Mouse (Mus musculus) left cerebral cortex, postnatal 25 days (tissue): ENCODE data around the gene Gm8369. TPM values are rescaled to one million over a fixed set of nuclear protein-coding genes. Genes with fewer than 3 reads are reported as not detected.
A peak's percentile ranks its signal among the peaks of the same experiment; 100 is the strongest.
"Not testable (repeated sequence)": the region's sequence is repeated elsewhere in the genome, so short reads cannot be mapped to it uniquely, and the experiment has no call there.

Source experiments
- DNase-seq, 2 experiments: peaks; one replicate each; pipeline ENCODE4 v3.0.0; 2022; ENCODE audit warnings: low spot score in 2 of 2, mixed read lengths in 1 of 2
- intact Hi-C: fragments of 180-260 bp; cut with DNase I; formaldehyde crosslinking; loops from one replicate; pipeline ENCODE4 v1.15.1; 2025
- total RNA-seq, 2 experiments: library from RNA; stranded (reverse); gene quantifications; 2 replicates each; pipeline ENCODE4 v1.2.3; 2021

Gene Gm8369
- total RNA-seq: under 1 TPM; 0.30 to 0.39 TPM

DNA sequence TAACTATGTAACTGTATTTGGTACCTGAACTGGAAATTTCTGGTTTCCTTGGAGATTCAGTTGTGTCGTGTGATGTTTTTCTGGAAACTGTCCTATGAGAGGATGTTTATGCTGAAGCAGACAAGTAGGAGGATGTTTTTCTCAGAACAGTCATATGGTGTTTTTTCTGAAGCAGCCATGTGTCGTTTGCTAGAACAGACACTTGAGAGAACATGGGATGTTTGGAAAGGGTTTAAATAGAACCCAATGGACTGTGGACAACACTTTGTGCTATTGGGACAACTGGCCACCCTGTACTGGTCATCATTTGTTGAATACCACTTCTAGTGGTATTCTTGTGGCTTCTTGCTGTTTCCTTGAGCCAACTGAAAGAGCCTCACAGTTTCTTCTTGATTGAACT lies at the start of gene Gm8369:
TSS of gene Gm8369 (plus strand) at position 193 of the 400 bp plus-strand sequence.
- intact Hi-C loops: no loop called here
- DNase-seq: peak; percentile 30 to 83

- DNase-seq: no peak
- intact Hi-C loops: no loop called here
These were observed 42.4 kb upstream of the Gm8369 start, which contains the start of gene Ms4a4b for GRCm38 (mm10) chr19:11443338-11443737. TSS of gene Ms4a4b (plus strand) at chr19:11443553.

- intact Hi-C loops: no loop called here
- no peak for DNase-seq
These were observed 41.8 kb upstream of the Gm8369 start for GRCm38 (mm10) chr19:11443964-11444363.

- intact Hi-C loops: no loop called here
- DNase-seq: no peak
These were observed 38.5 kb upstream of the Gm8369 start for GRCm38 (mm10) chr19:11447238-11447637.

DNA sequence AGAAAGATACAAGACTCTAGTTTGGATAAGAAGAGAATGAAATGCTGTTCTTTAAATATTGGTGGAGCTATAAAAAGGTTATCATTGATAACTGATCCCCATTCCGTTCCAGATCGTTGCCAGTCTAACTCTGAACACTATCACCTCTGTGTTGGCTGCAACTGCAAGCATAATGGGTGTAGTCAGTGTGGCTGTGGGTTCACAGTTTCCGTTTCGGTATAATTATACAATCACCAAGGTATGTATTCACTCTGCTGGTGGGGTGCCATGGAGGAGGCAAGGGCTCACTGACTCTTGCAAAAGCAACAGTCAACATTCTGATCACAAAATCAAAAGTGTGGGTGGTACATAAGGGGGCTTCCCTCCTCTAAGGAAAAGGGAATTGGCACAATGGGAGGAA lies 26.7 kb upstream of the Gm8369 start:
- intact Hi-C loops, DNase-seq: not testable (repeated sequence)

DNA sequence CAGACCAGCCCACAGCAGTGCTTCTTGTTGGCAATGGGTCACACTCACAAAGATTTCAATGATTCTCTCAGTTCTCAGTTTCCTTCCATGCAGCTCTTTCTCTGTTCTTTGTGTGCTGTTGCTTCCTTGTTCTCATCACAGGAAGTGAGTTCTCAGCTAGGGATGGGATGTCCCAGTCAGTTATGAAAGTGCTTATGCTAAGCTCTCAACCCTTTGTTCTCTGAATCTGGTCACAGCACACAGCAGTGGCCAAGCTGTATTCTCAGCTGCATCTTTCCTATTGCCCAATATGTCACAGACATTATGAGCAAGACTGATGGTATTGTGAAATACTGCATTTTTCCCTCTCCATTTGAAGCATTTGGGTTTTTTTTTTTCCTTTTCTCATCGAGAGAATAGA lies 20.9 kb upstream of the Gm8369 start:
- intact Hi-C loops, DNase-seq: not testable (repeated sequence)

- peak in 1 of 2 experiments; percentile 58 for DNase-seq
- intact Hi-C loops: no loop called here
These were observed 19.3 kb upstream of the Gm8369 start for GRCm38 (mm10) chr19:11466471-11466870.

GRCm38 (mm10) chr19:11468361-11468760 lies 17.4 kb upstream of the Gm8369 start:
- intact Hi-C loops, DNase-seq: not testable (repeated sequence)

- DNase-seq, intact Hi-C loops: not testable (repeated sequence)
These were observed 16.5 kb upstream of the Gm8369 start, which contains the start of gene Ms4a6c for GRCm38 (mm10) chr19:11469215-11469614. TSS of gene Ms4a6c (plus strand) at chr19:11469366.

DNA sequence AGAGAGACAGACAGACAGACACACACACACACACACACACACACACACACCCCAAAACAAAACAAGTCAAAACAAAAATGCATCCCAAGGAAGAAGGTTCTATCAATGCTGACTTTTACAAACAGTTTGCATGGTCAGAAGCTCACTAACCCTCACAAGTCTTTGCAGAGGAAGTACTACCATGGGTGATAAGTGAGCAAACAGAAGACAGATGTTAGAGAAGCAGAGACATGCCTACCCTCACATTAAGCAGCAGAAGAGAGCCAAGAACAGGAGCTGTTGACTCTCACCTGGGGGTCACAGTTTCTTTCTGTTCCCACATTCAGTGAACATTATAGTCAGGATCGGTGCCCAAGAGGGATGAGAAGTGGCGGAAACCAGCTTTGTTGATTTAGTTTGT lies 6.0 kb upstream of the Gm8369 start:
- intact Hi-C loops: no loop called here
- DNase-seq: no peak

DNA sequence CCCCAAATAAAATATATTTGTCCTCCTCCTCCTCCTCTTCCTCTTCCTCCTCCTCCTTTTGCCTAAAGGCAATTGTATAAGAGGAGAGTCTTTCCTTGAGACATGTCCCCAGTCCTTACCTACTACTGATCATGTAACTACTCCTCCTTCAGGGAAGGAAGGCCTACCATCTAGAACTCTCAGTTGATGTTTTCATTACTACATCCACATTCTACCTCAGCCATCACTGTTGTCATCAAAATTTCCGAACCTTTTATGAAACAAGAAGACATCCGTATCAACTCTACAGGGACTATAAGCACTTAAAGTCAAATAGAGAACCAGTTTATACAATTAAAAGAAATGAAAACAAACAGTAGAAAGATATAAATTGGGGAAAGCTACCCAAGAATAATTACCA lies 3.1 kb upstream of the Gm8369 start:
- no peak for DNase-seq

GRCm38 (mm10) chr19:11483941-11484340 lies 1.8 kb upstream of the Gm8369 start:
- no peak for DNase-seq
- intact Hi-C loops: no loop called here

More for the DNA sequence above, 3.1 kb upstream of the Gm8369 start:
- intact Hi-C loops: no loop called here

DNA sequence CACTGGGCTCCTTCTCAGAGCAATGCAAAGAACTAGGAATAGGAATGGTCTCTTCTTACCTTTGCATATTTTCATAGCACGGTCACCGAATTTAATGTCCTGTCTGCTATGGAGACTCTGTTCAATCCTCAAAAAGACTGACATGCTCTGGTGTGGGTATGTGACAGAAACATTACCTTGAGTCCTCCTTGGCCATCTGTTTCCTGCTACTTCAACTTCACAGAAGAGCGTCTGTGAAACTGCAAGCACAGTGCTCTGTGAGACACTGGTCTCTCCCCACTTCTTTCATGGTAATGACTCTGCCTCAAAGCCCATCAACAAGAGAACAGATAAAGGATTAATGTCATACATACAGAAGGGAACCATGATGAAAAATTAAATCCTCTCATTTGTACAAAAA lies 1.4 kb upstream of the Gm8369 start:
- peak in 1 of 2 experiments; percentile 49 for DNase-seq
- intact Hi-C loops: no loop called here

DNA sequence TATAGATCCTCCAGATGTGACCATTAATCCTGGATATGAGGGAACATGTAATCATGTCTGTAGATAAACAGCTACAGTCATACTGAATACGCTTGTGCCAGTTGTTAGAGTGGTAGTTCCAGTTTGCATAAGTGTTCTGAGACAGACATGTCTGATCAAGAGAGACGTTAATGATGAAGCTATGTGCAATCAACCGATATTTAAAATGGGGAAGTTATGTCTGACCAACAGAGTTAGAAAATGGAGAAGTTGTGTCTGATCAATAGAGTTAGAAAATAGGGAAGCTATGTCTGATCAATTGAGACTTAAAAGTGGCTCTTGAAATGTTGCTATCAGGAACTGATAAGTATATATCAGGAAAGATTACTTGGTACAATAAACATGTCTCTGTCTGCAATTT lies 472 bp upstream of the Gm8369 start:
- DNase-seq: no peak
- intact Hi-C loops: no loop called here

DNA sequence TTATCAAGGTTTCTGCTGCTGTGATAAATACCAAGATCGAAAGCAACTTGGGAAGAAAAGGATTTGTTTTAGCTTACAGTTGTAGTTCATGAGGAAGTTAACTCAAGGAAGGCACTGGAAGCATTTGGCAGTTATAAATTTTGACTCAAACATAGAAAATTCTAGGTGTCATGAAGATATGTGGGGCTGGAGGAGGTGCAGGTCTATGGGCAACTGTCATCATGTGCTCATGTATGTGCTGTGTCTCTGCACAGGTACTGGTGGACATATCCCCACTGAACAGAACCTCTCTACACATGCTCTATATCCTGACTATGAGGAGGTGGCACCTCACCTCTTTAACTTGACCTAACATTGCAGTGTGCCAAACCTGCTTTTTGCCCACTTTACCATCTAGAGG lies 861 bp downstream of the Gm8369 start:
- intact Hi-C loops: no loop called here
- DNase-seq: no peak

DNA sequence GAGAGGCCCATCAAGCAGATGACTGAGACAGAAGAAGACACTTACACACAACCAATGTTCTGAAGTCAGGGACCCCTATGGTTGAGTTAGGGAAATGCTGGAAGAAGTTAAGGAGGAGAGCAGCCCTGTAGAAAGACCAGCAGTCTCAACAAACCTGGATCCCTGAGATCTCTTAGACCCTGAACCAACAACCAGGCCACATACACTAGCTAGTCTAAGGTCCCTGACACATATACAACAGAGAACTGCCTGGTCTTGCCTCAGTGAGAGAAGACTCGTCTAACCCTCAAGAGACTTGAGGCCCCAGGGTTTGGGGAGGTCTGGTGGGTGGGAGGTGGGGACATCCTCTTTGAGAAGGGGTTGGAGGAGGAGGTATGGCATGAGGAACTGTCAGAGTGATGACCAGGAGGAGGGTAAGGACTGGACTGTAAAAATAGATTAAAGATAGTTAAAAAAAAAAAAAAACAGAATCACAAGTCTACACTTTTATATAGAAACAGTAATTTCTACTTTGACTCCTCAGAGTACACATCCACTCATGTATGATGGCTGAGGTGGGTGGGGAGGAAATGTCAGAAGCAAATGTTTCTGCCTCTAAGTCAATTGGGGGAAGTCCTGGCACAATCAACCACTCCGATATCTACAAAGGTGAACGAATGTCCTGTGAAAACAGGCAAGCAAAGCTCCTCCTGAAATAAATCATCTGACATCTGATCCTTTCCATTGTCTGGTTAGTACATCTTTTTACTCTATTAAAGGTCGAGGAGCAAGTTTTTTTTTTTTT lies 5.9 kb downstream of the Gm8369 start:
- DNase-seq: no peak
- intact Hi-C loops: loop anchor here (5.0 kb wide), 1 partner anchor 104 kb away; no protein-coding TSS in a partner anchor

DNA sequence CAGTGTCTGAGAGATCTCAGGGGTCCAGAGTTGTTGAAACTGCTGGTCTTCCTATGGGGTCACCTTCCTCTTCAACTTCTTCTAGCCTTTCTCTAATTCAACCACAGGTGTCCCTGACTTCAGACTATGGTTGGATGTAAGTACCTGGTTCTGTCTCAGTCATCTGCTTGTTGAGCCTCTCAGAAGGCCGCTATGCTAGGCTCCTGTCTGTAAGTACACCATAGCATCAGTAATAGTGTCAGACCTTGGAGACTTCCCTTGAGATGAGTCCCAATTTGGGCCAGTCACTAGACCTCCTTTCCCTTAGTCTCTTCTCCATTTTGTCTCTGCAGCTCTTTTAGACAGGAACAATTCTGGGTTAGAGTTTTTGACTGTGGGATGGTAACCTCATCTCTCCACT lies 6.9 kb downstream of the Gm8369 start:
- intact Hi-C loops: loop anchor here (5.0 kb wide), 1 partner anchor 105 kb away; no protein-coding TSS in a partner anchor
- DNase-seq: no peak

- intact Hi-C loops: loop anchor here (5.0 kb wide), 1 partner anchor 107 kb away; no protein-coding TSS in a partner anchor
These were observed 8.8 kb downstream of the Gm8369 start for GRCm38 (mm10) chr19:11494519-11494918.

GRCm38 (mm10) chr19:11496361-11496760 lies 10.6 kb downstream of the Gm8369 start:
- intact Hi-C loops: no loop called here
- DNase-seq: no peak

More at GRCm38 (mm10) chr19:11494519-11494918, 8.8 kb downstream of the Gm8369 start:
- no peak for DNase-seq

- intact Hi-C loops: not testable (repeated sequence)
These were observed 11.6 kb downstream of the Gm8369 start for GRCm38 (mm10) chr19:11497300-11497699.

GRCm38 (mm10) chr19:11500796-11501195 lies 15.1 kb downstream of the Gm8369 start:
- DNase-seq: no peak
- intact Hi-C loops: loop anchor here (2.0 kb wide), 1 partner anchor 48 kb away; no protein-coding TSS in a partner anchor

More at GRCm38 (mm10) chr19:11497300-11497699, 11.6 kb downstream of the Gm8369 start:
- not testable (repeated sequence) for DNase-seq
